Mouse (Mus musculus) cortical plate, adult 2 months (tissue): Measurements from ENCODE around the gene Gcn1l1. TPM values are rescaled to one million over a fixed set of nuclear protein-coding genes. Genes with fewer than 3 reads are reported as not detected.
A peak's percentile ranks its signal among the peaks of the same experiment; 100 is the strongest.

Source experiments
- H3K27ac ChIP-seq: fragments of 200-500 bp; 2 replicates; pipeline ENCODE4 v1.5.1; 2012; ENCODE audit warnings: low read length, control low read depth, inconsistent platforms; ENCODE audit not compliant: insufficient read depth
- H3K4me1 ChIP-seq: fragments of 200-500 bp; 2 replicates; pipeline ENCODE4 v1.6.1; 2011; ENCODE audit warnings: low read length; ENCODE audit not compliant: control insufficient read depth, insufficient read depth
- H3K4me3 ChIP-seq: fragments of 200-500 bp; 2 replicates; pipeline ENCODE4 v1.5.1; 2011; ENCODE audit warnings: mild to moderate bottlenecking, low read length, control low read depth; ENCODE audit not compliant: insufficient read depth
- CTCF ChIP-seq: fragments of 200-500 bp; IDR thresholded peaks from 2 replicates; pipeline ENCODE4 v1.5.1; 2011; ENCODE audit warnings: mild to moderate bottlenecking, control low read depth, low read length; ENCODE audit not compliant: insufficient read depth; ENCODE audit errors: extremely low read depth
- POLR2A ChIP-seq: fragments of 200-500 bp; IDR thresholded peaks from 2 replicates; pipeline ENCODE4 v1.6.1; 2011; ENCODE audit warnings: mild to moderate bottlenecking, low read length, control low read depth; ENCODE audit not compliant: insufficient read depth; ENCODE audit errors: extremely low read depth
- polyA plus RNA-seq: library from polyadenylated mRNA; depleted of rRNA; stranded (reverse); fragments of >200 nt; gene quantifications from 2 replicates; pipeline ENCODE4 v1.2.3, GENCODE M21; 2012

Gcn1l1 gene
- polyA plus RNA-seq, 1 experiment: 36.0 TPM

DNA sequence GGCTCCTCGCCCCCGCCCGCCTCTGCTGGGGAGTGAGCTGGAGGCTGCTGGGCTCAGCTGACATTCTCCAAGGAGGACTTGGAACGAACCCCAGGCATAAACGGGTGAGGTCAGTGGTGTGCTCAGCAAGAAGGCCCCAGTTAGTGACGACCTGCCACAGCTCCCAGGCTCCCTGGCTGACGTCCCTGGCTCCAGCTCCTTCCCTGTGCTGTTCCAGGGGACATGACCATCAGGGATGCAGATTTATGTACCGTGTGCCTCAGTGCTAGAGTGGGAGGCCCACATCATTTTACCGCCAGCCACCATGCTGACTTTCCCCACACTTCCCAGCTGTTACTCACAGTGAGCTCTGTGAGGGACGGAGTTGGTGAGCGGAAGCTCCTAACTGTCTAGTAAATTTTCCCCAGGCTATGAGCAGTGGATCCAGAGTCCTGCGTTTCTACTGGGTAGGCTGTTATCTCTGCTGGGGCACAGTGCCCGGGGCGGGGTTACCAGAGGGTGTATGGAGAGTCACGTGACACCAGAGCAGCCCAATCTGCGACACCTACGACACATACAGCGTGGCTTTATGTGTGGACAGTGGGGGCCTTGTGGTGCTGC is 33.3 kb upstream of the Gcn1l1 start:
- TF ChIP-seq CTCF (no peak), POLR2A (no peak)
- Histone ChIP-seq H3K4me3 (no peak overlapping the region), H3K4me1 (peaks cover 4% of the 10 kb centered on the region), H3K27ac (no peak overlapping the region)

DNA sequence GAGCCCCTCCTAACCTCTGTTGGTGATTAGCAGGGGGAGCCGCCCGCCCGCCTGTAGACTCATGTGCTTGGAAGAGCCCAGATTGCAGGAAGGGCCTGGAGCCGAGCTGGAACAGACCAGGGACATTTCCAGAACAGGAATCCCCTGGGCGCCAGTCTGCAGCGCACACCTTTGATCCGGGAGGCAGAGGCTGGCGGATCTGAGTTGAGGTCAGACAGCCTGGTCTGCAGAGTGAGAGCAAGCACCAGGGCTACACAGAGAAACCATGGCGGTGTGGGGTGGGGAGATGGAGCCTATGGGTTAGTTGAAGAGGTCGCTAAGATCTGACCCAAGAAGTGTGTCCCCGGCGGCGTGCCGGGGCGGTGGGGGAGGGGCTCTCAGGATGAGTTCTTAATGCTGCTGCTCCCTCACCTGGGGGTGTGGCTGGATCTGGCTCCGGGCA is 30.7 kb upstream of the Gcn1l1 start:
- no peak overlapping the region for H3K27ac ChIP-seq
- TF ChIP-seq CTCF (no peak), POLR2A (no peak)
- H3K4me3 ChIP-seq: no peak overlapping the region
- peaks cover 2% of the 10 kb centered on the region for H3K4me1 ChIP-seq

DNA sequence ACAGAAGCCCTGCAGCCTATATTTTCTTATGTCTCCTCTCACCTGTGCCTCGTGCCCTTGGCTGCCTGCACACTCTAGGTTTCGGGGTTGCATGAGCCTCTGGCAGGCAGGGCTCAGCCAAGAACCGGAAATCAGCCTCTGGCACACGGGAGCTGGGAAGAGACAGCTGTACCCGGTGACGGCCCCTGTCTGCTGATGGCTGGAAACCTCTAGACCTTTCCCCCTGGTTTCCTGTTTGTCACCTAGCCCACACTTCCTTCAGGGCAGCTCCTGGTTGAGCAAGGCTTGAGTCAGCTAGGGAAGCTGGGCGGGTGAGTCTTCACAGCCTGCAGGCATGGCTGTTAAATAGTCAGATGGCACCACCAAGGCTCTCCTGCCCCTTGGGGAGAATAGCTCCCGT is 30.2 kb upstream of the Gcn1l1 start:
- TF ChIP-seq POLR2A (no peak), CTCF (no peak)
- H3K4me3 ChIP-seq: no peak overlapping the region
- H3K4me1 ChIP-seq: no peaks in the 10 kb centered on the region
- H3K27ac ChIP-seq: no peak overlapping the region

- Histone ChIP-seq H3K4me1 (no peaks in the 10 kb centered on the region), H3K27ac (no peak overlapping the region), H3K4me3 (no peak overlapping the region)
- TF ChIP-seq POLR2A (no peak), CTCF (no peak)
Observed at GRCm38 (mm10) chr5:115535635-115536034, 29.4 kb upstream of the Gcn1l1 start.

GRCm38 (mm10) chr5:115538017-115538692 is 26.9 kb upstream of the Gcn1l1 start:
- no peak overlapping the region for H3K27ac ChIP-seq

GRCm38 (mm10) chr5:115538693-115539043 is 26.4 kb upstream of the Gcn1l1 start:
- Histone ChIP-seq H3K4me1 (peaks cover 6% of the 10 kb centered on the region; the same call in 1 of the 2 replicates), H3K4me3 (no peak overlapping the region), H3K27ac (no peak overlapping the region)
- TF ChIP-seq CTCF (peak; percentile 94), POLR2A (no peak)

More at GRCm38 (mm10) chr5:115538017-115538692, 26.9 kb upstream of the Gcn1l1 start:
- no peak overlapping the region for H3K4me3 ChIP-seq
- 0 out of 2 replicates have a peak, but pooled peaks cover 2% of the 10 kb centered on the region for H3K4me1 ChIP-seq
- TF ChIP-seq CTCF (no peak), POLR2A (no peak)

DNA sequence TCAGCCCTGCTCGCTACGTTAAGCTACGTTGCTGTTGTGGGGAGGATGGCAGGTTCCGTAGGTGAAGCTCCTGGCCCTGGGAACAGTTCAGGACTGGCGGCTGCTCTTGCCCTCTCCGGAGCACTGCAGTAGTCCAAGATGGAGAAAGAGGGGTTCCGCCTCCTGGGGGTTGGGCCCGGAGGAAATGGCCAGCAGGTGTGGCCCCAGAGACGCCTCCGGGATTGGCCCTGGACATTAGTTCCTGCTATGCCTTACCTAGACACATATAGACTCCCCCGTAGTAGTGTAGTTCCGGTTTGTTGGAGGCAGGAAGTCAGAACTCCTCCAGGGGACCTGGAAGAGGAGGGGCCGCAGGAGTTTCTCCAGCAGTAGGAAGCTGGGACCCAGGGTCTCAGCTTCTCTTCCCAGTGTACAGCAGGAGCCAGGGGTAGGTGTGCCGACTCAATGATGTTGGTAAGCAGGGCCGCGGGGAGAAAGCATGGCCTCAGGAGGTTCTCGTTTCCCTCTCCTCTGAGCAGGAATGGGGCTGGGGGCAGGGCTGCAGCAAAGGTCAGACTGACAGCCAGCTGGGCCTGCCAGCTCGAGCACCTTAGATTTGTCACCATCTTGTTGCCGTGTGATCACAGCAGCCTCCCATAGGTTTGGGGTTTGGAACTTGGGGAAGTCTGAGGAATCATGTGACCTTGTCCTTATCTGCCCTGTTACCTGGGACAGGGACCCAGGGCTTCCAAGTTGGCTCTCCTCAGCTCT is 22.2 kb upstream of the Gcn1l1 start:
- no peak for TF ChIP-seq CTCF
- Histone ChIP-seq H3K4me3 (no peak overlapping the region), H3K4me1 (peaks cover 8% of the 10 kb centered on the region; the same call in 1 of the 2 replicates), H3K27ac (no peak overlapping the region)

DNA sequence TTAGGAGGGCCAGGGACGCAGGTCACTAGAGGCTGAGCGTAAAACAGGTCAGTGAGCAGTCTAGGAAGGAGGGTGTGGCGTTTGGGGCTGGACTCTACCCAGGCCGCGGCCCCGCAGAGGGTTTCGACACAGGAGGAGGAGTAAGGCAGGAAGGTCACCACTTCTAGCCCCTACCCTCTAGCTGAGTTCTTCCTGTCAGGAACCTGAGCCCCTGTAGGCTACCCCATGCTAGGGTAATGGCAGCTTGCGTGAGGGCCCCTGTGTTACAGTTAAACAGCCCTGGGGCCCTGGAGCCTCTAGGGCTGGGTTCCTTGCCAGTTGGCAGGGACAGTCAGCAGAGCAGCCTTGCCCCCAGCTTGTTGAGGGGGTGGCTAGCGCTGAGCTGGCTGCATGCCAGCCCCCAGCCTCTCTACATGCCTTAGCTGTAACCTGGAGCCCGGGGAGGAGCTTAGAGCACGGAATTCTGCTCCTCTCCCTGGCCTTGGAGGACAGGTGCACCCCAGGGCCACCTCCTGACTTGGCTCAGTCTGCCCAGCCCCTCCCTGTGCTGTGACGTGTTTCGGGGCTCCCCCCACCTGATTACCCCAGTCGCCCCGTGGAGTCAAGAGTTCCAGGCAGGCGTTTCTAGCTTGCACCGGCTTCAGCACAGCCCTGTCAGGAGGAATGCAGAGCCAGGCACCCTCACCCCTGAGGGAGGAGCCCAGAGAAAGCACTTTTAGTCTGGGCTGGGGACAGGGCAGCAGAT is 21.4 kb upstream of the Gcn1l1 start:
- TF ChIP-seq CTCF (no peak), POLR2A (no peak)
- peaks cover 8% of the 10 kb centered on the region; the same call in 1 of the 2 replicates for H3K4me1 ChIP-seq
- no peak overlapping the region for H3K27ac ChIP-seq
- no peak overlapping the region for H3K4me3 ChIP-seq

DNA sequence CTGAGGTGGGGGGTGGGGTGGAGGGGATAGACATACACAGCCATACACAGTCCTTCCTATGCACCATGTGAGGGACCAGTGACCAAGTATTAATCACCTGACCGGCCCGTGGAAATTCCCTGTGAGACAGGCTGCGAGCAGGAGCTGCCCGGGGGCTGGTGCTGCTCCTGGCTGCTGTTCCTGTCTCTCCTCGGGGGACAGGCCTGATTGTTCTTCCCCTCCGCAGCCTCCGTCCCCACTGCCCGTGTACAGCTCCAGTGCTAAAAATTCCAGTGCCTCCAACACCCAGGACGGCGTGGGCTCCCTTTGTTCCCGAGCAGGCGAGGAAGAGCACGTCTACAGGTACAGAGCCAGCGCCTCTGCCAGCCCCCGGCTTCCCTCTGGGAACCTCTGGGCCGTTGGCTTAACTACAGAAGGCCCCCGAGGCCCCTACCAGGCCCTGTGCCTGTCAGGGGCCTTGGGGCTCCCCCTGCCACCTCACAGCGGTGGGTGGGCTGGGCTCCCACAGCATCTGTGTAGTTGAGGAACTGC is 20.3 kb upstream of the Gcn1l1 start:
- no peak overlapping the region for H3K4me3 ChIP-seq
- H3K4me1 ChIP-seq: peaks cover 8% of the 10 kb centered on the region; the same call in 1 of the 2 replicates
- no peak overlapping the region for H3K27ac ChIP-seq
- TF ChIP-seq CTCF: no peak
- TF ChIP-seq POLR2A: no peak
